Mouse (Mus musculus): ENCODE results near the gene Olfr1136.

Olfr1136 gene

DNA sequence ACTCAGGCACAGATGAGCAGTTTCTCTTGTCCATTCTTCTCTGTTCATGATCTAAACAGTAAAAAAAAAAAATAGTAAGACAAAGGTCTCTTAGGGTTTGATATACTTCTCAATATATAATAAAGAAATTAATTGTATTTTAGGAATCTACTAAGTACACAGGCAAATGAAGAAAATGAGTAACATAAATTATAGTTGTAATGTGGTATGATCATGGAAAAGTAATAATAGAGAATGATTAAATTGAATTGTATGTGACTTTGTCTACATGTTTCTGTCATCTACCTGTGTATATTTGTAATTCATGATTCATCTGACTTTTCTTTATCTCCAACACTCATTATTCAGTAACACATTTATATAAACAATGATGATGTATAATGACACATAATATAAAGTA, at the start of gene Olfr1136:
Gene Olfr1136 (minus strand): TSS at position 101 of the 400 bp plus-strand sequence.
- DNase-seq: no peak

DNA sequence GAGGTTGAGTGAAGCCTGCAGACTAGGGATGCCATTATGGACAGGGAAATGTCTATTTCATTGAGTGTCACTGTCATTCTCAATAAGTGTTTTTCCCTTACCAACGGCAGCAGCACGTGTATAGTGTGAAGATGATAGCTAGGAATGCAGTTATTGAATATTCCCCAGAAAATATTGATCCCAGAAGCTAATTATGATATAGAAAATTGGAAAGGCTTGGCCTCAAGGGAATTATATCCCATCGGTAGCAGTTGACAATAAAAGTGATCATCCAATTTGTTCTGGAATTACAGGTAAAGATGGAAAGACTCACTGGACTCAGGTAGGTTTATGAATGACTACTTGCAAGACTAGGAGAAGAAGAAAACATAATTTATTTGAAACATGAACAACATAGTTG, 49.7 kb upstream of the Olfr1136 start, which contains the start of gene Olfr1140:
Gene Olfr1140 (plus strand): TSS at position 301 of the 400 bp plus-strand sequence.
- DNase-seq: no peak

DNA sequence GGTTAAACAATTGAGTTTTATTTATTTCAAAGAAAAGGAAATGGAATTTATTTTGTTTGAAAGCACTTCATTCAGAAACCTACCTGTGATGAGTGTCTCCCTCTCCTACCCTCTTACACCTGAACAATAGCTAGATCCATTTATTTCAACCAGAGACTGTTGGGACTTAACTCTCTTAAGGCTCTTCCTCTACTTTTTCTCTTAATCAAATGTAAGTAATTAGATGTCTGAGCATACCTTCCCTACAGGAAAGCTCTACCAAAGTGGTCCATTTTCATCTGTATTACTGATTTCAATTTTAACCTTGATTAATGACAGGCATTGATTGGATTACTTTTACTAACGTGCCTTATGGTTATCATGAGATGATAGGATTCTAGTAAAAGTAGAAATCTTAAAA, 46.1 kb upstream of the Olfr1136 start, which contains the start of gene Olfr1138:
Gene Olfr1138 (minus strand): TSS at position 101 of the 400 bp plus-strand sequence.
- DNase-seq: no peak

DNA sequence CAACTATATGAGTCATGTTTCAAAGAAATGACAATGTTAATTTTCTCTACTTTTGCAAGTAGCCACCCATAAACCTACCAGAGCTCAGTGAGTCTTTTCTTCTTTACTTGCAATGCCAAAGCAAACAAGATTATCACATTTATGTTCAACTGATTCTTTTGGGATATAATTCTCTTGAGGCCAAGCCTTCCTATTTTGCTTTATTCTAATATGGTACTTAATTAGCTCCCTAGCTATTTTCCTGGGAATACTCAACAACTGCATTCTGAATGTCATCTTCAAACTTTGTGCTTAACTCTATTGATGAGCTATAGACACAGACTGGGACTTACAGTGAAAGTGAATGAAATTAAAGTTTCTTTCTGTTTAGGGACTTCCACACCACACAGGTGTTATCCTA, 19.3 kb upstream of the Olfr1136 start, which contains the start of gene Olfr1137:
Gene Olfr1137 (minus strand): TSS at position 101 of the 400 bp plus-strand sequence.
- no peak for DNase-seq

DNA sequence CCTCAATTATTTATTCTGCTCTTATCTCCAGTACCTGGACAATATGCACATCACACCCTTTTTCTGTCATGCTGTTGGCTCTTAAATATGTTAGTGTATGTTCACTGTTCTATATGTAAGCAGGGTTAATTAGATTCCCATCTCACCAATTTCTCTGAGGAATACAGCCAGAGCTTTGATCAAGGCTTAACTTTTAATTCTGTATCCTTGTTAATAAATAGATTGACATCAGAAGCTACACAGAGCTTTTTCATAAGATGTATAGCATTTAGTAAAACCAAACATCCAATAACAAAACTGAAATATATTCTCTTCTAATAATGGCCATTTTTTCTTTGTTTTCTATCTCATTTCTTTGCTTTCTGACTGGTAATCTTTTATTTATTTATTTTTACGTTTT, 20.2 kb downstream of the Olfr1136 start, which contains the start of gene Olfr1135:
Gene Olfr1135 (minus strand): TSS at position 101 of the 400 bp plus-strand sequence.
- no peak for DNase-seq

DNA sequence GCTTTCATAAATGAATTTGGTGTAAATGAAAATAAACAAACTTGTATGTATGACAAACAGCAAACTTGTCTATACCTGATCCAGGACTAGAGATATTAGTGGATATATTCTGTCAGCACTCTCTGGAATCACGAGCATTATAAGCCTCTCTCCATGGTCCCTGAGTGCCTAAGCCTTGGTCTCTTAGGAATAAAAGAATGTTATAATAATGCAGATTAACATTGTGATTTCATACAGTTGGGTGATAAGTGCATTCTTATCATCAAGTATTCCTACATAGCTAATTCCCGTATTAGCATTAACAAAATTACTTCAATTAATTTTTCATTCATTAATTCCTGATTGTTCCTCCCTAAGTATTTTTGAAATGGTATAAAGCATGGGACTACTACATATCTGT, 35.4 kb downstream of the Olfr1136 start, which contains the start of gene Olfr1134:
Gene Olfr1134 (minus strand): TSS at position 101 of the 400 bp plus-strand sequence.
- DNase-seq: no peak

DNA sequence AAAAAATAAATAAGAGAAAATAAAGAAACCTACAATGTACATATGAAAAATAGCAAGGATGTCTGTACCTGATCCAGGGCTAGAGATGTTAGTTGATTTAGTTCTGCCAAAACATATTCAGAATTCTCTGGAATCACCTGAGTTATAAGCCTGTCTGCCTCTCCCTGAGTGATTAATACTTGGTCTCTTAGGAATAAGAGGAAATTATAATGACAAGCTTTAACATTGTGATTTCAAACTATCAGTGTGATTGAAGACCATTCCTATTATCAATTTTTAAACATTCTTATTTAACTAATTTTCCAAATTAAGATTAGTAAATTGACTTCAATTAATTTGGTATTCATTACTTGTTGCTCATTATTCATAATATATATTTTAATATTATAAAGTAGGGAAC, 46.5 kb downstream of the Olfr1136 start, which contains the start of gene Olfr1133:
Gene Olfr1133 (minus strand): TSS at position 101 of the 400 bp plus-strand sequence.
- no peak for DNase-seq

Measured in right cerebral cortex, postnatal 4 days (tissue).